Comparison of ENCODE assay signal across 9 mouse cellular contexts in genomic region chrX:103551304-103551703, GRCm38 (mm10).
DNase-seq lines count a peak whose midpoint lies in the region; ATAC-seq and TF ChIP-seq lines count a peak whose summit lies in the region.
"Had no signal": no experiment of that assay in that cellular context is flagged by ENCODE, and none has a peak within 500 bp of the region (broad histone marks: within the 10 kb centered on the region; RNA-seq: fewer than 3 reads in every experiment).

No protein-coding gene starts in this region.

- DNase-seq in layer of hippocampus, adult 11-12 months (ENCODE audit: low spot score) = peak; percentile 68
- no peak for DNase-seq in layer of hippocampus, adult 9-10 months (ENCODE audit: low spot score)
- DNase-seq in heart, postnatal 4 days = peak; percentile 63
- DNase-seq in limb, embryonic 14.5 days (ENCODE audit: low spot score) = peak; percentile 21
- DNase-seq in retina, postnatal 1 day = no peak
- DNase-seq in hindbrain, embryonic 11.5 days (ENCODE audit: low spot score) = no peak
- DNase-seq in urinary bladder, postnatal 25 days (ENCODE audit: low spot score) = no peak

- no peaks in the 10 kb centered on the region for H3K36me3 ChIP-seq in embryonic facial prominence, embryonic 15.5 days
- H3K36me3 ChIP-seq in limb, embryonic 14.5 days (ENCODE audit: control insufficient read depth, insufficient read depth, low read length) = no peaks in the 10 kb centered on the region
- no peaks in the 10 kb centered on the region for H3K36me3 ChIP-seq in hindbrain, embryonic 11.5 days (ENCODE audit: control insufficient read depth, insufficient read depth, low read length)
- H3K36me3 ChIP-seq: G1E had no signal

- no peak overlapping the region; the same call in 1 of the 2 replicates for H3K27ac ChIP-seq in embryonic facial prominence, embryonic 15.5 days (replicated peaks)
- H3K27ac ChIP-seq in limb, embryonic 14.5 days (replicated peaks; ENCODE audit: low read depth, low read length) = no peak overlapping the region
- no peak overlapping the region for H3K27ac ChIP-seq in hindbrain, embryonic 11.5 days (ENCODE audit: low read depth, low read length)

- H3K9me3 ChIP-seq in embryonic facial prominence, embryonic 15.5 days (replicated peaks) = no peaks in the 10 kb centered on the region
- no peaks in the 10 kb centered on the region for H3K9me3 ChIP-seq in limb, embryonic 14.5 days (ENCODE audit: control insufficient read depth, low read length)
- no peaks in the 10 kb centered on the region for H3K9me3 ChIP-seq in hindbrain, embryonic 11.5 days (ENCODE audit: control insufficient read depth, low read length)
- H3K9me3 ChIP-seq: G1E had no signal

- no peaks in the 10 kb centered on the region for H3K27me3 ChIP-seq in embryonic facial prominence, embryonic 15.5 days
- no peaks in the 10 kb centered on the region for H3K27me3 ChIP-seq in limb, embryonic 14.5 days (ENCODE audit: control insufficient read depth, insufficient read depth, low read length)
- no peaks in the 10 kb centered on the region for H3K27me3 ChIP-seq in hindbrain, embryonic 11.5 days (ENCODE audit: control insufficient read depth, insufficient read depth, low read length)

- H3K4me3 ChIP-seq in embryonic facial prominence, embryonic 15.5 days (replicated peaks) = no peak overlapping the region
- no peak overlapping the region for H3K4me3 ChIP-seq in limb, embryonic 14.5 days (replicated peaks; ENCODE audit: low read length)
- no peak overlapping the region for H3K4me3 ChIP-seq in hindbrain, embryonic 11.5 days (ENCODE audit: low read depth, low read length)

- peaks cover 9% of the 10 kb centered on the region; the same call in 1 of the 2 replicates for H3K4me1 ChIP-seq in embryonic facial prominence, embryonic 15.5 days
- no peaks in the 10 kb centered on the region for H3K4me1 ChIP-seq in limb, embryonic 14.5 days (ENCODE audit: control insufficient read depth, insufficient read depth, low read length)
- H3K4me1 ChIP-seq in hindbrain, embryonic 11.5 days (replicated peaks; ENCODE audit: control insufficient read depth, insufficient read depth, low read length) = no peaks in the 10 kb centered on the region

- H3K4me2 ChIP-seq in embryonic facial prominence, embryonic 15.5 days (replicated peaks) = no peak overlapping the region
- no peak overlapping the region for H3K4me2 ChIP-seq in limb, embryonic 14.5 days (replicated peaks; ENCODE audit: low read depth, low read length, severe bottlenecking)
- H3K4me2 ChIP-seq in hindbrain, embryonic 11.5 days (replicated peaks; ENCODE audit: low read depth, low read length) = no peak overlapping the region

- 61% methylated on average over 14 of the region's 14 CpGs for WGBS in embryonic facial prominence, embryonic 15.5 days
- 76% methylated on average over 14 of the region's 14 CpGs for WGBS in limb, embryonic 14.5 days
- WGBS in hindbrain, embryonic 11.5 days = 95% methylated on average over 14 of the region's 14 CpGs

- H3K9ac ChIP-seq in embryonic facial prominence, embryonic 15.5 days = no peak overlapping the region
- no peak overlapping the region for H3K9ac ChIP-seq in limb, embryonic 14.5 days (ENCODE audit: low read depth, low read length, severe bottlenecking)
- H3K9ac ChIP-seq in hindbrain, embryonic 11.5 days (ENCODE audit: low read depth, low read length) = no peak overlapping the region

- no peak for TF ChIP-seq POLR2A in limb, embryonic 14.5 days (IDR thresholded peaks at IDR 0.05; ENCODE audit: borderline replicate concordance, extremely low read depth, insufficient read depth, insufficient read length)

- peak; percentile 65; the same call in 1 of the 2 replicates for ATAC-seq in embryonic facial prominence, embryonic 15.5 days (ENCODE audit: insufficient number of reproducible peaks, low FRiP score, low TSS enrichment, low read depth)
- peak; percentile 55; the same call in 1 of the 2 replicates for ATAC-seq in limb, embryonic 14.5 days (ENCODE audit: low FRiP score, low read depth)
- no peak for ATAC-seq in hindbrain, embryonic 11.5 days (ENCODE audit: low FRiP score)

Comparison
In these comparisons a context has a peak if more than half of its experiments do, and no peak if none do; other contexts are left out.
1. DNase-seq: peak in layer of hippocampus, adult 11-12 months (single experiment), heart, postnatal 4 days (single experiment) and limb, embryonic 14.5 days (single experiment); none in layer of hippocampus, adult 9-10 months (single experiment), retina, postnatal 1 day (single experiment), hindbrain, embryonic 11.5 days (single experiment) and urinary bladder, postnatal 25 days (single experiment).